Mouse (Mus musculus) right cerebral cortex, adult 18-20 months (tissue): ENCODE data around the gene Gpa33.
A peak's percentile ranks its signal among the peaks of the same experiment; 100 is the strongest.

Experiments
- DNase-seq: peaks from one replicate; pipeline ENCODE4 v3.0.0; 2022; ENCODE audit warnings: mixed read lengths

Gene Gpa33

DNA sequence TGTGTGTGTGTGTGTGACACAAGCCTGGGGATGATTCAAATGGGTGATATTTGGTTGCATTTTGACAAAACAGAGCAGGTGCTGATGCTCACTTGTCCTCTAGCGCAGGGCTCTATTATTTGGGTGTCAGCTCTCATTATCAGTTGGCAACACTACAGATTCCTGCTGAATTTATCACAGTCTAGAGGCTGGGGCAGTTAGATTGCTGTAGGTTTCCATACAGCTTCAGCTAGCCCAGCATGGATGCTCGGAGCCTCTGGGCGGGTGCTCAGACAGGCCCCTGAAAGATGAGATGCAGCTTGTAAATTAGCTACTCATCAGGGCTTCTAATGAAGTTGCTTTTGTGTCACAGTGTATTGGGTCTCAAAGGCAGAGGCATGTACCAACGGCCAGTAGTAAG, 37.4 kb downstream of the Gpa33 start:
- no peak for DNase-seq

DNA sequence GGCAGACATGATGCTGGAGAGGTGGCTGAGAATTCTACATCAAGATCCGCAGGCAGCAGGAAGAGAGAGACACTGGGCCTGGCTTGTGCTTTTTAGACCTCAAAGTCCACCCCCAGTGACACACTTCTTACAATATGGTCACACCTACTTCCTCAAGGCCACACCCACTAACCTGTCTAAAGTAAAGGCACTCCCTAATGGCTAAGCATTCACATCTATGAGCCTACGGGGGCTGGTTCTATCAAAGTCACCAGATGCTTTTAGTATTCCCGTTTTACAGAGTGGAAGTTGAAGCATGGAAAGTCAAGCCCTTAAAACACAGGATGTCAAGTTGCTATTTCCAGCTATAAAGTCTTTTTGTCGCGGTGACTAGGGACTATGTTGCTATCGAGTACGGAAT, 38.0 kb downstream of the Gpa33 start:
- no peak for DNase-seq

DNA sequence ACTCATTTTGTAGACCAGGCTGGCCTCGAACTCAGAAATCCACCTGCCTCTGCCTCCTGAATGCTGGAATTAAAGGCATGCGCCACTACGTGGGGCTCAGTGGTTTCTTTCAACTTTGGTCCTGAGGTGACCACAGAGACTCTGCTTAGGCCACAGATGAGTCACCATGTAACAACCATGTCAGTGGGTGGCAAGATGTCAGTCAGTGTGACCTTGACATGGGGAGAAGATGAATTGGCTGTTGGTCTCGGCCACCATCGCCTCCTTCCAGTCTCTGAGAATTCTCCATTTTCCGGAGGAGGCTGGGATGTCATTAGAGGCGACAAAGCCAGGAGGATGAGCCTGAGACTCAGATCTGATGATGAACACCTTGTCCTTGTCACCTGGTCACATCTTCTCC, 39.7 kb downstream of the Gpa33 start:
- no peak for DNase-seq

DNA sequence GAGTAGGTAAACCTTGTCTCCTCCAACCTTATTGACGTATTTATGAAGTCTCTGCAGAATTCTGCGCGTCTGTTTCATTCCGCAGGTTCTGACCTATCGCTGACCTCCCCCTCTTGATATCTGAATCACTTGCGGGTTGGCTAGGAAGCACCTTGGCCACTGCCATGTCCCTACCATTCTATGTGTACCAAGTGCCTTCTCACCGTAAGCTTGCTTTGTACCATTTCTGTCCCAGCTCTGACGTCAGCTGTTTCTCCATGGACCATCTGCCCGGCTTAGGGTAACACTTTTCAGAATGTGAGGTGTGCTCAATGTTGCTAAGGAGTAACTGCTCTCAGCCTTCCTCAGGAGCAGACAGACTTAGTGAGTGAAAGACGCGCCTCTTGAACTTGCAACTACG, 40.8 kb downstream of the Gpa33 start:
- DNase-seq, result no peak

DNA sequence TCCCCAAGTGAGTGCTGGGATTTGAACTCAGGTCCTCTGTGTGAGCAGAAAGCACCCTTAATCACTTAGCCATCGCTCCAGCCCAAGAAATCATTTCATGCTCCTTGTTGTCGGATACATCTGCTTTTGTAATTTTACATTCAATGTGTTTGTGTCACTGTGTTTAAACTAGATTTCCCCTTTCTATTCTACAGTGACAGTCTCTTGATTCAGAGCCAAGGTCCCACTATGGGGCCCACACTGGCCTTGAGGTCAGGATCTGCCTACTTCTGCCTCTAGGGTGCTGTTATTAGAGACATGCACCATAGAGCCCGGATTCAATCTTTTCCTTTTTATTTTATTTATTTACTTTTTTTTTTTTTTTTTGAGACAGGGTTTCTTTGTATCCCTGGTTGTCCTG, 43.0 kb downstream of the Gpa33 start:
- no peak for DNase-seq

DNA sequence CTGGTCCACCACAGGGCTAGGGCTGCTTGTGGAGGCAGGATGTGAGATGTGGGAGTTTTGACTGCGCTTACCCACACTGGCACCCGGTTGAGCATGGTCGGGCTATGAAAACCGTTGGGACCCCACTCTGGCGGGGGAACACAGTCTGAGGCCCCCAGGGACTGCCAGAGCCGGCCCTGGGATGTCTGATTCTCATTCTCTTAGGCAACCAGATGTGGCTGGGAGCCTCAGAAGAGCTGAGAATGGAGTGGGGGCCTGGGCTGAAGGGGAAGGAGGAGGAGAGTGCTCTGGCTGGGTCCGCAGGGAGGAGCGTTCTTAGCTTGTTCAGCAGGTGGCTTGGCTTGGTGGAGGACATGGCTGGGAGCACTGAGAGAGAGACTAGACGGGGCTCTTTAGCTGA, 43.6 kb downstream of the Gpa33 start:
- DNase-seq, result no peak

DNA sequence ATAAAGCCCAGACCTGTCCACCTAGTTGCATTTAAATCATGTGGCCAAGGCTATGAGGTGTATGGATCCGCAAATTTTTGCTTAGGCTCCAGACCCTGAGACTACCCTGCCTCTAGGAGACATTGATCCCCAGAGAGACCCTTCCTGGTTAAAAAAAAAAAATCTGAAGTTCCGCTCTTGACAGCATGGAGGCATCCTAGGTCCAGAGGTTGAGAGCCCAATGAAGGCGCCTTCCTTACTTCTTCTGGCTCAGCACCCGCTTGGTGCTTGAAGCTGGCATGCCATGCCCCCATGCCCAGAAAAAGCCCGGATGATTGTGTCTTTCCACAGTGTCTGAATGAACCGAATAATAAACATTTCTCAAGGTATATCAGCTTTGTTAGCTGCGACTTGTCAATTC, 51.5 kb downstream of the Gpa33 start:
- no peak for DNase-seq

DNA sequence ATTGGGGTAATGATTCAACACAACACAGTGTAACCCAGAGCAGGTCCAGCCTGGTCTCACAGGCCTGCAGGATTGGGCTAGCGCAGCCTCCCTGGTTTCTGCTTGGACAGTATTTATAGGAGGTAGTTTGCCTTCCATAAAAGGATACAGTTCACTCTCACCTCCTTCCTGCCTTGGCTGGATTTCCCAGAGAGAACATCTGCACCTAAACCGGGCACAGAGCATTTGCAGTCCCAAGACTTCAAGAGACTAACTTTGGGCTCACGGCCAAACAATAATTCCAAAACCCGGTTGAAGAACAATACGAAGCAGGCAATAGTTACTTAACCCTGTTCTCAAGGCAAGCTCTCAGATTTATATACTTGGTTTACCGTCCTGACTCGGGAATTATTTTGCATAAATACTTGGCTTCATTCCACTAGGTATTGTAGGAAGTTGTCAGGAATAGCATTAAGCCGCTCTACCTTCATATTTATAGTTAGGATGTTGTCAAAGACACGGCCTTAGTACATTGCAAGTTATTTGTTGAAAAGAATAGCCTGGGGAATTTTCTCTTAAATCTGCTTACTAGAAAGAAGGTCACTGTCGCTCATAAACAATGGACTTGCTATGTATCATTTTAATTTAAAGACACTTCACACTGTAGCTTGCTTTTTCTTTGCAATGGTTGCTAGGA, 53.1 kb downstream of the Gpa33 start:
- peak; percentile 46 for DNase-seq

DNA sequence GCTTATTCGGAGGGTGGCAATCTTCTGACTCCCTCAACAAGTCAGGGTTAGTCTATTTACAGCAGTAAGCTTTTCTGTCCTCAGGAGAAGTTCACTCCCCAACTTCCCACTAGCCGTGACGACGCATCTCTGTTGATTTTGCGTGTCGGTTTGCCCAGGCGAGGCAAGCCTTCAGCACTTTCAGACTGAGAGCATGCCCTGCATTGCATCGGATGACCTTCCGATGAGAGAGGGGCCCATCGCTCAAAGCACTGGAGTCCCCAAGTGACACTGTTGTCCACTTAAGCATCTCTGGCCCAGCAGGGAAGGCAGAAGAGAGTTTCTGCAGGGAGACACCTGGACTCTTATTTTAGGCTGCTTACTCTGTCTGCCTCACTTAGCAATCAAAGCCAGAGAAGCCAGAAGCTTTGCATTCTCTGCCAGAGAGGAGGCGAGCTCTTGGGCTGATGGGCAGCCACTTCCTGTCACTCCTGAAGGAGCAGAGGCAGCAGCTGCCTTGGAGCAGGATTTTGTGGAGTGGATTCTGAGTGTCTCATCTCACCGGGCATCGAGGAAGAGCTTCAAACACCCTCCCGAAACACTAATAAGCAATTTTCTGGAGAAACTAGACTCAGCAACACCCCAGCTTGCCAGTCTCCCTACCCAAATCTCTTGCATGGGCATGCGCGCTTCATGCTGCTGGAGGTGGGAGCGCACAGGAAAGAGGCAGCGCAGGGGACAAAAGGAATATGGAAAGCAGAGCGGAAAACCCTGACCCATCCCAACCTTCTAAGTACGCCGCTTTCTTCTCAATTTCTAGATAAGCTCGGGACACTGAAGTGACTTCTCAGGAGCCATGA, 54.6 kb downstream of the Gpa33 start:
- peak; percentile 48 for DNase-seq

DNA sequence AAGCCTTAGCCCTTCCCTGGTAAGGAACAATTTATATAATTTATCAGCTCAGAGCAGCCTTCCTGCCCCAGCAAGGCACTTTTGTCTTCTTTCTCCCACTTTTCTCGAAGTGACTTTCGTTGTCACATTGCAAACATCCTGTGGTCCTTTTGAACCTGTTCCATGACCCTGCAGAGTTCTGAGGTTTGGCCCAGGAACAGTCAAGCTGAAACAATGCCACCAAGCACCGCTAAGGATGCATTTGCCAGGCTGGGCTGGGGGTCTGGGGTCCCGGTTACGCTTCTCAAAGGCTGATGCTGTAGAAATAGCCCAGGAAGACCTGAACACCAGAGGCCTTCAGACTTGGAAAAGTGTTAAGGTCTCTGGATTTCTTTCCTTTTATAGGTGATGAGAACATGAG, 55.3 kb downstream of the Gpa33 start:
- DNase-seq, result no peak

DNA sequence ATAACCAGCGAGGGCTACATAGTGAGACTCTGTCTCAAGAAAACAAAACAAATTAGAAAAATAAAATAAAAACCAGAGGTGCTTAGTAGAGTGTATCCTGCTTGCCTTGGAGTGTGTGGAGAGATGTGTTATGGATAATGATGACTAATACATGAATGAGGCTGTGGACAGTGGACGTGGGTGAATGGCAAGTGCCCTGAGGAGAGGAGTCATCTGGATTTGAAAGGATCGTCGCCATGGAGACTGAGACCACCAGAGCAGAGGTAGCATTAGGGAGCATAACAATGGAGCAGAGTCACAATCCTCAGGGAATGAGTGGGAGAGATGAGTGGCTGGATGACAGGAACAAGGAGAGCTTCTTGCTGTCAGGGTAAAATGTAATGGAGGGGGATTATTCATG, 59.8 kb downstream of the Gpa33 start:
- no peak for DNase-seq

DNA sequence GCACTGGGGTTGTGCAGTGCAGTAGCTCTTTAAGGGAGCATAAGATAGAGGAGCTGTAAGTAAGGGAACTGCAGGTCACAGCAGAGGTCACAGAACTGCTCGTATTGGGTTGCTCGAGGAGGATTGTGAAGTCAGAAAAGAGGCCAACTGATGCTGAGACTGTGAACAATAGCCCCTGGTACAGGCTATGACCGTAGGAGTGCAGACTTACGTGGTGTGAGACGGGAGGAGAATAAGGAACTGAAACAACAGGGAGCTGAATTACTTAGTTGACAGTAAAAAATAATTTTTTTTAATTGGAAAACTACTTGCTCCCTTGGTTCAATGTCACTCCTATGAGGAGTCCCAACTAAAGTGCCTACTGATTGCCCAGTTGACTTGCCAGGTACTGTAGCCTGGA, 74.1 kb downstream of the Gpa33 start:
- DNase-seq, result no peak

DNA sequence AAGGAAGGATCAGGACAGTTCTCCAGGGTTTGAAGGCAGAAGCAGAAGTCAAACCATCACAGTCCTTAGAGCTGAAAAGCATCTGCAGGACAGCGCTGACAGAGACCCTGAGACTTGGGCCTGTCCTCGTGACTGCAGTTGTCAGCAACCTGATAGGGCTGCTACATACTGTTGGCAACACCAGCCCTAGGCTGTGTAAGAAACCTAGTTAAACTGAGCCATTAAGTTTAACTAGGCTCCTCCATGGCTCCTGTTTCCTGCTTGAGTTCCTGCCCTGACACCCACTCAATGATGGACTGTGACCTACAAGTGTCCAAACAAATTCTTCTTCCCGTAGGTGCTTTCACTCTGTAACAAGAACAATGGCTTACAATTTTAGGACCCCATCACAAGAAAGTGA, 75.1 kb downstream of the Gpa33 start:
- DNase-seq, result no peak

DNA sequence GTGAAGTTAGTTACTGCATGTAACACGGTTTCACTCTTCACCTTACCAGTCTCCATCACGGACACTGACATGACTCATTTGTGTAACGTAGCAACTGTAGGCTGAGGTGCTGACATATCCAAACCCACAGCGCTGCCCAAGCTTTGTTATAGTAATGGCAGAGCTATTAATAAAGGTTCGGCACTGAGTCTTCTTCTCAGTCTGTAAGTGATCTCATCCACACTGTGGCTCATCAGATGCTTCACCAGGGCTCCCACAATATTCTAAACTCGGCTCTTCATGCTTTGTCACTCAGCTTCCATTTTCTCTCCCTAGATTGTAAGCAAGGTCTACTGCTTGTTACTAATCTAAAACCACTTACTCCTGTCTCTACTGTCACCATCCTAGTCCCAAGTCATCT, 79.3 kb downstream of the Gpa33 start:
- DNase-seq, result peak; percentile 25

DNA sequence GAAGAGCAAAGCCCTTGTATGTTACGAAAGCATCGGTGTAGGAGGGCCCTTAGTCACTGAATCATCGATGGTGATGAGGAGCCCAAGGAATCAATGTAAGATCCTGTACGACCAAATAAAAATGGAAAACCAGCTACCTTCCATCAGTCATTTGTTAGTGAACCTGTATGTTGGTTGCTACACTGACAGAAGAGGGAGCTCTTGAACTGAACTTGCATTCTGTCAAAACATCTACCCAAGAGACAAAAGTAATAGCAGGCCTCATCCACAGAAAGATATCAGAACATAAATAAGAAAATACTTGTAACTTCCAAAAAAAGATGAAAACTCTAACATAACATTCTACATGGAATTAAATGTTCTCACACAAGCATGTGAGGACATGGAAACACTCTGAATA, 84.1 kb downstream of the Gpa33 start:
- DNase-seq, result no peak
